Mouse (Mus musculus) kidney, adult 2 months (tissue): Measurements from ENCODE around the gene Gpr22.

Experiments
- CTCF ChIP-seq: fragments of 200-500 bp; conservative IDR thresholded peaks from 2 replicates; pipeline ENCODE4 v1.5.1; 2011; ENCODE audit warnings: low read depth, mild to moderate bottlenecking, control low read depth, low read length, moderate library complexity, mixed read lengths; ENCODE audit not compliant: insufficient read depth, insufficient read length
- POLR2A ChIP-seq: fragments of 200-500 bp; IDR thresholded peaks from one replicate; pipeline ENCODE4 v1.6.1; 2011; ENCODE audit warnings: low read depth, low read length, control low read depth

GRCm38 (mm10) chr12:31686679-31687078 is 27.1 kb downstream of the Gpr22 start:
- TF ChIP-seq POLR2A (no peak), CTCF (no peak)
